Mouse (Mus musculus): ENCODE measurements around the gene Dusp18. TPM values are rescaled to one million over a fixed set of nuclear protein-coding genes. Genes with fewer than 3 reads are reported as not detected.

Gene Dusp18
- 10 to 100 TPM; 23.7 to 26.4 TPM for total RNA-seq (2021)

- DNase-seq (ENCODE audit: low spot score in 2 of 2) = peak; percentile 95
- intact Hi-C loops (cut with DNase I) = loop anchor here (2.0 kb wide), 1 partner anchor 18 kb away; no protein-coding TSS in a partner anchor
Observed at GRCm38 (mm10) chr11:3894406-3895281, at the start of gene Dusp18, which contains the start of gene 4921536K21Rik. Gene Dusp18, plus strand, starts transcription at chr11:3895240. Gene 4921536K21Rik, minus strand, starts transcription at chr11:3895098.

GRCm38 (mm10) chr11:3846351-3846750 is 48.7 kb upstream of the Dusp18 start:
- no peak for DNase-seq (ENCODE audit: low spot score in 2 of 2)
- intact Hi-C loops (cut with DNase I) = no loop called here

- intact Hi-C loops (cut with DNase I) = no loop called here
- DNase-seq (ENCODE audit: low spot score in 2 of 2) = no peak
Observed at GRCm38 (mm10) chr11:3849469-3850314, 45.3 kb upstream of the Dusp18 start.

- DNase-seq (ENCODE audit: low spot score in 2 of 2) = peak; percentile 62
Observed at GRCm38 (mm10) chr11:3850315-3850614, 44.8 kb upstream of the Dusp18 start.

GRCm38 (mm10) chr11:3850746-3851277 is 44.2 kb upstream of the Dusp18 start:
- intact Hi-C loops (cut with DNase I) = no loop called here
- DNase-seq (ENCODE audit: low spot score in 2 of 2) = no peak

More at GRCm38 (mm10) chr11:3850315-3850614, 44.8 kb upstream of the Dusp18 start:
- intact Hi-C loops (cut with DNase I) = no loop called here

GRCm38 (mm10) chr11:3851872-3852271 is 43.2 kb upstream of the Dusp18 start:
- no peak for DNase-seq (ENCODE audit: low spot score in 2 of 2)
- intact Hi-C loops (cut with DNase I) = no loop called here

- intact Hi-C loops (cut with DNase I) = no loop called here
- DNase-seq (ENCODE audit: low spot score in 2 of 2) = no peak
Observed at GRCm38 (mm10) chr11:3853031-3853430, 42.0 kb upstream of the Dusp18 start.

GRCm38 (mm10) chr11:3853481-3854034 is 41.5 kb upstream of the Dusp18 start:
- intact Hi-C loops (cut with DNase I) = loop anchor here (2.0 kb wide), 1 partner anchor 21 kb away; no protein-coding TSS in a partner anchor
- DNase-seq (ENCODE audit: low spot score in 2 of 2) = peak; percentile 76 to 81

- intact Hi-C loops (cut with DNase I) = loop anchor here (2.0 kb wide), 1 partner anchor 21 kb away; no protein-coding TSS in a partner anchor
- DNase-seq (ENCODE audit: low spot score in 2 of 2) = no peak
Observed at GRCm38 (mm10) chr11:3854156-3854555, 40.9 kb upstream of the Dusp18 start.

GRCm38 (mm10) chr11:3855846-3856245 is 39.2 kb upstream of the Dusp18 start:
- no peak for DNase-seq (ENCODE audit: low spot score in 2 of 2)
- intact Hi-C loops (cut with DNase I) = loop anchor here (2.0 kb wide), 1 partner anchor 23 kb away; no protein-coding TSS in a partner anchor

- no peak for DNase-seq (ENCODE audit: low spot score in 2 of 2)
- intact Hi-C loops (cut with DNase I) = no loop called here
Observed at GRCm38 (mm10) chr11:3857902-3858301, 37.1 kb upstream of the Dusp18 start.

- no peak for DNase-seq (ENCODE audit: low spot score in 2 of 2)
- intact Hi-C loops (cut with DNase I) = loop anchor here (5.0 kb wide), 1 partner anchor 42 kb away; no protein-coding TSS in a partner anchor
Observed at GRCm38 (mm10) chr11:3859778-3860177, 35.3 kb upstream of the Dusp18 start.

- no peak for DNase-seq (ENCODE audit: low spot score in 2 of 2)
- intact Hi-C loops (cut with DNase I) = loop anchor here (5.0 kb wide), 1 partner anchor 43 kb away; no protein-coding TSS in a partner anchor
Observed at GRCm38 (mm10) chr11:3860361-3860760, 34.7 kb upstream of the Dusp18 start.

GRCm38 (mm10) chr11:3862661-3863453 is 32.2 kb upstream of the Dusp18 start:
- intact Hi-C loops (cut with DNase I) = loop anchor here (5.0 kb wide), 1 partner anchor 46 kb away; no protein-coding TSS in a partner anchor
- DNase-seq (ENCODE audit: low spot score in 2 of 2) = no peak

GRCm38 (mm10) chr11:3863454-3864112 is 31.5 kb upstream of the Dusp18 start, which contains the start of gene Osbp2:
Gene Osbp2, minus strand, starts transcription at chr11:3863903.
- intact Hi-C loops (cut with DNase I) = loop anchor here (5.0 kb wide), 1 partner anchor 46 kb away; no protein-coding TSS in a partner anchor

GRCm38 (mm10) chr11:3864343-3864742 is 30.7 kb upstream of the Dusp18 start:
- intact Hi-C loops (cut with DNase I) = loop anchor here (5.0 kb wide), 1 partner anchor 47 kb away; no protein-coding TSS in a partner anchor
- DNase-seq (ENCODE audit: low spot score in 2 of 2) = no peak

More at GRCm38 (mm10) chr11:3863454-3864112, 31.5 kb upstream of the Dusp18 start, which contains the start of gene Osbp2:
- peak; percentile 74 to 81 for DNase-seq (ENCODE audit: low spot score in 2 of 2)

- no peak for DNase-seq (ENCODE audit: low spot score in 2 of 2)
- intact Hi-C loops (cut with DNase I) = no loop called here
Observed at GRCm38 (mm10) chr11:3876419-3876818, 18.6 kb upstream of the Dusp18 start.

GRCm38 (mm10) chr11:3878660-3879059 is 16.4 kb upstream of the Dusp18 start:
- intact Hi-C loops (cut with DNase I) = no loop called here
- DNase-seq (ENCODE audit: low spot score in 2 of 2) = no peak

Data from left cerebral cortex, postnatal 36 days (tissue).